Mouse (Mus musculus) myocyte (in vitro differentiated cells): ENCODE results near the gene Polr3gl. TPM values are rescaled to one million over a fixed set of nuclear protein-coding genes. Genes with fewer than 3 reads are reported as not detected.

ENCODE experiments used
- H3K27me3 ChIP-seq: one replicate; pipeline ENCODE4 v1.6.1; 2011; ENCODE audit not compliant: control insufficient read depth, insufficient read depth, insufficient read length
- H3K36me3 ChIP-seq: one replicate; pipeline ENCODE4 v1.6.1; 2011; ENCODE audit not compliant: control insufficient read depth, insufficient read depth
- H3K4me2 ChIP-seq: one replicate; pipeline ENCODE4 v1.6.1; 2011; ENCODE audit warnings: low read depth, control low read depth
- H3K4me3 ChIP-seq: one replicate; pipeline ENCODE4 v1.5.1; 2011; ENCODE audit warnings: mild to moderate bottlenecking, control low read depth, moderate library complexity
- H3K79me2 ChIP-seq: one replicate; pipeline ENCODE4 v1.6.1; 2011; ENCODE audit not compliant: control insufficient read depth, insufficient read depth
- H3ac ChIP-seq: one replicate; pipeline ENCODE4 v1.6.1; 2011; ENCODE audit not compliant: control insufficient read depth, insufficient read length
- CEBPB ChIP-seq: IDR thresholded peaks from 2 replicates; pipeline ENCODE4 v1.6.1; 2011; ENCODE audit warnings: mild to moderate bottlenecking, moderate library complexity; ENCODE audit not compliant: poor library complexity, insufficient read depth, severe bottlenecking
- E2F4 ChIP-seq: IDR thresholded peaks from one replicate; pipeline ENCODE4 v1.6.1; 2011; ENCODE audit warnings: mild to moderate bottlenecking, control low read depth, moderate library complexity; ENCODE audit not compliant: insufficient read depth
- MAX ChIP-seq: IDR thresholded peaks from one replicate; pipeline ENCODE4 v1.6.1; 2011; ENCODE audit warnings: low read depth, mild to moderate bottlenecking, control low read depth
- MYOD1 ChIP-seq, 3 experiments: IDR thresholded peaks; one replicate each; pipeline ENCODE4 v1.6.1; 2011; ENCODE audit warnings: control low read depth in 2 of 3, low read depth in 2 of 3, mild to moderate bottlenecking in 2 of 3, moderate library complexity in 1 of 3; ENCODE audit not compliant: insufficient read length in 2 of 3, control insufficient read depth in 1 of 3
- MYOG ChIP-seq, 3 experiments: IDR thresholded peaks; one replicate each; pipeline ENCODE4 v1.6.1; 2011; ENCODE audit warnings: control low read depth in 2 of 3, low read depth in 2 of 3, mild to moderate bottlenecking in 2 of 3; ENCODE audit not compliant: insufficient read length in 2 of 3, control insufficient read depth in 1 of 3, insufficient read depth in 1 of 3
- POLR2A ChIP-seq: IDR thresholded peaks from one replicate; pipeline ENCODE4 v1.6.1; 2011; ENCODE audit warnings: low read depth, mild to moderate bottlenecking, control low read depth, moderate library complexity; ENCODE audit not compliant: insufficient read length
- POLR2AphosphoS2 ChIP-seq: IDR thresholded peaks from one replicate; pipeline ENCODE4 v1.6.1; 2011; ENCODE audit warnings: low read depth, control low read depth; ENCODE audit not compliant: insufficient read length
- REST ChIP-seq: IDR thresholded peaks from one replicate; pipeline ENCODE4 v1.6.1; 2011; ENCODE audit warnings: mild to moderate bottlenecking, control low read depth, moderate library complexity; ENCODE audit not compliant: insufficient read depth, insufficient read length
- SRF ChIP-seq: IDR thresholded peaks from one replicate; pipeline ENCODE4 v1.6.1; 2011; ENCODE audit warnings: low read depth; ENCODE audit not compliant: control insufficient read depth, insufficient read length
- TCF12 ChIP-seq: IDR thresholded peaks from one replicate; pipeline ENCODE4 v1.6.1; 2011; ENCODE audit warnings: mild to moderate bottlenecking, control low read depth; ENCODE audit not compliant: poor library complexity, insufficient read depth, severe bottlenecking
- TCF3 ChIP-seq: IDR thresholded peaks from one replicate; pipeline ENCODE4 v1.6.1; 2011; ENCODE audit warnings: low read depth, control low read depth; ENCODE audit not compliant: insufficient read length
- USF1 ChIP-seq: IDR thresholded peaks from one replicate; pipeline ENCODE4 v1.6.1; 2011; ENCODE audit warnings: low read depth, mild to moderate bottlenecking, control low read depth, moderate library complexity
- polyA plus RNA-seq: library from polyadenylated mRNA; unstranded; fragments of >200 nt; fragmentation: generic; extraction: Trizol; gene quantifications from one replicate; pipeline ENCODE4 v1.2.1, GENCODE M21; 2012; ENCODE audit warnings: missing spikeins

The Polr3gl gene
- polyA plus RNA-seq, 1 experiment: 22.7 TPM

DNA sequence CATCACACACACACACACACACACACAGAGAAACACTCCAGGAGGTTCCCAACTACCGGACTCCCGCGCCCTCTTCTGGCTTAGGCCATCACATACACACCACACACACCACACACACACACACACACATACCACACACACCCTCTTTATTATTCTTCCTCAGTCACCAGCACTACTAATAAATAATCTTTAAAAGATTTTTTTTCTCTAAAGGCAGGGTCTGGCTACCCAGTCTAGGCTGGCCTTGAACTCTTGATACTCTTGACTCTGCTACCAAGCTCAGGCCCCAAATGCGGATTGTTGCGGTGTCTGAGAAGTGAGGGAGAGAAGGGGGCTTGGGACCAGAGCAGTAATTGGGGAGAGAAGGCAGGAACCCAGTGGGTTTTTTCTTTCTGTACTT is 870 bp upstream of the Polr3gl start:
- Histone ChIP-seq H3K79me2 (peaks cover 8% of the 10 kb centered on the region), H3K36me3 (no peaks in the 10 kb centered on the region), H3K4me2 (no peak overlapping the region), H3ac (no peak overlapping the region), H3K27me3 (no peaks in the 10 kb centered on the region), H3K4me3 (peak overlapping the region; percentile 79)
- TF ChIP-seq TCF3 (no peak), USF1 (no peak), CEBPB (no peak), SRF (no peak), MYOD1 (IDR thresholded peaks at IDR 0.05; ENCODE audit: control insufficient read depth in 1 of 3, insufficient read length in 2 of 3, low read depth in 2 of 3) (no peak), MAX (no peak), MYOG (IDR thresholded peaks at IDR 0.05; ENCODE audit: control insufficient read depth in 1 of 3, insufficient read depth in 1 of 3, insufficient read length in 2 of 3, low read depth in 2 of 3) (no peak), POLR2AphosphoS2 (no peak), E2F4 (no peak), TCF12 (no peak), REST (no peak), POLR2A (no peak)

DNA sequence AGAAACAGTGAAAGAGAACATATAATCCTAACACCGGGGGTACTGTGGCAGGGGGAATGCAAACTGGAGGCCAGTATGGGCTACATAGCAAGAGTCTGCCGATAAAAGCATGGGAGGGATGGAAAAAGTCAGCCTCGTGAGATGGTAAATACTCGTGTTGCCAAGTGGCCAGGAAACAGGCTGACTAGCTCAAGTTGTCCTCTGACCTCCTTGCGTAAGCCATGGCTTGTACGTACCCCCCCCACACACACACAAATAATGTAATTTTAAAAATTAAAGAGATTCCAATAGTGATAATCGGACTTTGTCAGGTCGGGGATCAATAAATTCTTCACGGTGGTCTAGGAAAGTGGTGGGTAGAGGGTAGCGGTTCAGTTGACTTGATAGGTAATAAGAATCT is 607 bp downstream of the Polr3gl start:
- Histone ChIP-seq H3K4me3 (peak overlapping the region; percentile 79), H3K36me3 (no peaks in the 10 kb centered on the region), H3K79me2 (peaks cover 8% of the 10 kb centered on the region), H3K4me2 (peak overlapping the region; percentile 94), H3K27me3 (no peaks in the 10 kb centered on the region), H3ac (peak overlapping the region; percentile 13)
- TF ChIP-seq E2F4 (no peak), REST (no peak), CEBPB (0 out of 2 replicates have a peak, but pooled peaks have one; percentile 43)

DNA sequence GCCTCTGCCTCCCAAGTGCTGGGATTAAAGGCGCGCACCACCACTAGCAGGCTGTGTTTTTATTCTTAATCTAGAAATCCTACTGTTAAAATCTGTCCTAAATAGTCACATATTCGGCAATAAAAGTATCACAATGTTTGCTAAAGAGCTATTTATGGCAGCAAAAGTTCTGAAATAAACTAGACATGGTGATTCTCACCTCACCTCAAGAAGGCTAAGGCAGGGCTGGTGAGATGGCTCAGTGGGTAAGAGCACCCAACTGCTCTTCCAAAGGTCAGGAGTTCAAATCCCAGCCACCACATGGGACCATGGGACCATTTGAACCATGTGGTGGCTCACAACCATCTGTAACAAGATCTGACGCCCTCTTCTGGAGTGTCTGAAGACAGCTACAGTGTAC is 3.3 kb downstream of the Polr3gl start:
- Histone ChIP-seq H3K36me3 (no peaks in the 10 kb centered on the region), H3ac (no peak overlapping the region), H3K79me2 (peaks cover 8% of the 10 kb centered on the region), H3K4me3 (no peak overlapping the region), H3K27me3 (no peaks in the 10 kb centered on the region), H3K4me2 (no peak overlapping the region)
- no peak for TF ChIP-seq REST
- TF ChIP-seq MYOD1 (IDR thresholded peaks at IDR 0.05; ENCODE audit: control insufficient read depth in 1 of 3, insufficient read length in 2 of 3, low read depth in 2 of 3): no peak
- no peak for TF ChIP-seq MYOG (IDR thresholded peaks at IDR 0.05; ENCODE audit: control insufficient read depth in 1 of 3, insufficient read depth in 1 of 3, insufficient read length in 2 of 3, low read depth in 2 of 3)
- TF ChIP-seq E2F4: no peak
- TF ChIP-seq TCF12: no peak
- no peak for TF ChIP-seq MAX
- TF ChIP-seq POLR2A: no peak
- TF ChIP-seq SRF: no peak
- TF ChIP-seq USF1: no peak
- no peak for TF ChIP-seq CEBPB
- TF ChIP-seq TCF3: no peak
- no peak for TF ChIP-seq POLR2AphosphoS2

DNA sequence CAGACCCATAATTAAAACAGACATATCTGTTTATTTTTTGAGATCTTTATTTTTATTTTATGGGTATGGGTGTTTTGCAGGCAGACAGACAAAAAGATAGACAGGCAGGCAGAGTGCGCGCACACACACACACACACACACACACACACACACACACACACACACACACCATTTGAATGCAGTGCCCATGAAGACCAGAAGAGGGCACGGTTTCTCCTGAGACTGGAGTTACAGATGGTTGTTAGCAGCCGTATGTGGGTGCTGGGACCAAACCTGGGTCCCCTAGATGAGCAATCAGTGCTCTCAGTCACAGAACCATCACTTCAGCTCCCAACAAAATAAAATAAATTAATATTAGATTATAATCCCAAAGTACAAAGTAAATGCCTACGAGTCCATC is 10.6 kb downstream of the Polr3gl start:
- no peak for TF ChIP-seq MAX
- TF ChIP-seq MYOG (IDR thresholded peaks at IDR 0.05; ENCODE audit: control insufficient read depth in 1 of 3, insufficient read depth in 1 of 3, insufficient read length in 2 of 3, low read depth in 2 of 3): no peak
- no peak for TF ChIP-seq POLR2AphosphoS2
- no peak for TF ChIP-seq TCF3
- no peak for TF ChIP-seq CEBPB
- TF ChIP-seq MYOD1 (IDR thresholded peaks at IDR 0.05; ENCODE audit: control insufficient read depth in 1 of 3, insufficient read length in 2 of 3, low read depth in 2 of 3): no peak
- TF ChIP-seq USF1: no peak
- TF ChIP-seq REST: no peak
- TF ChIP-seq TCF12: no peak
- TF ChIP-seq POLR2A: no peak
- TF ChIP-seq E2F4: no peak
- TF ChIP-seq SRF: no peak

DNA sequence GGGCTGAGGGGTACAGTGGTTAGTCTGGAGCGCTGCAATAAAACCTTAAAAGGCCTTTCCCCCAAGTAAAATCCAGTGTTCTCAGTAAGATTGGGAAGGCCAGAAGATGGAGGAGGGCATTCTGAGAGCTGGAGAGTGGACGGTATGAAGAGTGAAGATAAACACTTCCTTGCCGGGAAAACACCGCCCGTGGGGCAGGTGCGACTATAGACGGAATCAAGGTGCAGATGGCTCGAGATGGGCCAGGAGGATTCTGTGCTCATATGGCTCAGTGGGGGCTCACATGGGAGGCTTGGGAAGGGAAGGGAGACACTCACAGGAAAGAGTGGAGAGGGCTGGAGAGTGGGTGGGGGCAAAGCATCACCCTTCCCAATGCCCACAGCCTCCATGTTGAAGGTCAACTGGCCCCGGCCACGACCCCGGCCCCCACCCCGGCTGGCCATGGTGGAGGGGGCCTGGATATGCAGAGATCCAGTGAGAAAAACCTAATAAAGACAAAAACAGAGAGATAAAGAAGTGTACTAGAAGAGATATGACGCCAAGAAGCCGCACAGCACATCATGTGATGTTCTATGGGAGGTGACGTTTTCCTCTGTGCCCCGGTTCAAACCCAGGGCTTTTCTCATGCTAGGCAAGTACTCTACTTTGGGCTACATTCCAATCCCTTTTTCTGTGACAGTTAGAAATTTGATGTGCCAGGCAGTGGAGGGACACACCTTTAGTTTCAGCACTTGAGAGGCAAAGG is 12.0 kb downstream of the Polr3gl start:
- no peak overlapping the region for H3ac ChIP-seq
- TF ChIP-seq USF1 (no peak), CEBPB (no peak), POLR2A (no peak), TCF12 (no peak), TCF3 (no peak), MYOG (IDR thresholded peaks at IDR 0.05; ENCODE audit: control insufficient read depth in 1 of 3, insufficient read depth in 1 of 3, insufficient read length in 2 of 3, low read depth in 2 of 3) (no peak), POLR2AphosphoS2 (no peak)
- peaks cover 4% of the 10 kb centered on the region for H3K36me3 ChIP-seq

More for the DNA sequence above, 10.6 kb downstream of the Polr3gl start:
- H3K27me3 ChIP-seq: no peaks in the 10 kb centered on the region
- no peak overlapping the region for H3K4me2 ChIP-seq
- H3K36me3 ChIP-seq: peaks cover 4% of the 10 kb centered on the region
- H3ac ChIP-seq: no peak overlapping the region
- H3K79me2 ChIP-seq: no peaks in the 10 kb centered on the region
- no peak overlapping the region for H3K4me3 ChIP-seq

More for the DNA sequence above, 12.0 kb downstream of the Polr3gl start:
- Histone ChIP-seq H3K4me2 (no peak overlapping the region), H3K4me3 (no peak overlapping the region), H3K27me3 (no peaks in the 10 kb centered on the region), H3K79me2 (no peaks in the 10 kb centered on the region)
